Mouse (Mus musculus): ENCODE data around the gene Manf. TPM values are rescaled to one million over a fixed set of nuclear protein-coding genes. Genes with fewer than 3 reads are reported as not detected.
A peak's percentile ranks its signal among the peaks of the same experiment; 100 is the strongest.

Manf gene
- polyA plus RNA-seq, 1 experiment from 2014 or later: 140 TPM

DNA sequence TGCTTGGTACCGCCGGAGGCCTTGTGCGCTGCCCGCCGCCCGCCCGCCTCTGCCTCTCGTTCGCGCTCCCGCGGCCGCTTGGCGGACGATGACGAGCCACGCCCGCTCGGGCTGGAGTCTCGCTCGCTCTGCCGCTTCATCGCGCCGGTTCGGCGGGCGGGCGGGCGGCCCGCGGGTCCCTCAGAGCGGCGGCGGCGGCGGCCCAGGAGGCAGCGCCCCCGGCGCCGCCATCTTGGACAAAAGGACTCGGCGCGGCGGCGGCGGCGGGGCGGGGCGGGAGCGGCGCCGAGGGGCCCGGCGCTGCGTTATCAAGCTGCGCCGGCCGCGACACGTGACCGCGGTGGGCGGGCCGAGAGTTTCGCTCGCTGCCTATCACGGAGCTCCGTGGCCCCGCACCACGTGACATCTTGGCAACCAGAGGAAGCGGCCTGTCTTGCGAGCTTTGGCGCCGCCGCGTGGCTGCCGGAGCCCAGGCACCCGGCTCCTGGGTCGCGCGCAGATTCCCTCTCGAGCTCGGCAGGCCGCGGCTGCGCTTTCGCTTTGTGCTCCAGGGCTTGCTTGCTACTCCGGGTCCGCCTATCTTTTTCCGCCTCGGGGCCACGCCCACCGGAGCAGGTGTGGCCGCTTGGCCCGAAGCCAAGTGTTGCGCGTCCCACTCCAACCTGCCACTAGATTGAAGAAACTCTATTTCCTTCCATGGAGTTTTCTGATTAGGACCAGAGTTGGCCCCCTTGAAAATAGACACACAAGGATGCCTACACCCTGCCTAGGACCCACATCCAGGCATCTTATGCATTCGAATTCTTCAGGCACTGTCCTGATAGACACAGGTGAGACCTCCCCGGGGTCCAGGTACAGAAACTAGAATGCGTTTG is 4.7 kb downstream of the Manf start, which contains the start of gene Rbm15b:
Gene Rbm15b, minus strand, starts transcription at position 601 of the 875 bp plus-strand sequence.
- peak; percentile 73 for ATAC-seq (ENCODE audit: low read depth)
- Histone ChIP-seq H3K4me3 (ENCODE audit: low read depth, low read length) (peak within 1 kb of the TSS; percentile 93), H3K4me2 (ENCODE audit: low read depth, low read length) (peak within 1 kb of the TSS; percentile 96), H3K9ac (ENCODE audit: low read depth, low read length) (peak within 1 kb of the TSS; percentile 92), H3K27me3 (ENCODE audit: control insufficient read depth, insufficient read depth, low read depth, low read length) (no peaks in the 10 kb centered on the region), H3K4me1 (ENCODE audit: control insufficient read depth, low read depth, low read length) (peaks cover 63% of the 10 kb centered on the region), H3K36me3 (ENCODE audit: control insufficient read depth, insufficient read depth) (peaks cover 37% of the 10 kb centered on the region), H3K27ac (ENCODE audit: low read length) (peak within 1 kb of the TSS; percentile 97), H3K9me3 (replicated peaks; ENCODE audit: control insufficient read depth, low read length) (no peaks in the 10 kb centered on the region)
- WGBS (ENCODE audit: insufficient replicate concordance): 2% methylated on average over 88 of the region's 101 CpGs

- Histone ChIP-seq H3K9me3 (replicated peaks; ENCODE audit: control insufficient read depth, low read length) (no peaks in the 10 kb centered on the region), H3K4me3 (ENCODE audit: low read depth, low read length) (peak overlapping the region; percentile 93), H3K4me1 (ENCODE audit: control insufficient read depth, low read depth, low read length) (peaks cover 63% of the 10 kb centered on the region), H3K27me3 (ENCODE audit: control insufficient read depth, insufficient read depth, low read depth, low read length) (no peaks in the 10 kb centered on the region), H3K4me2 (ENCODE audit: low read depth, low read length) (peak overlapping the region; percentile 96), H3K36me3 (ENCODE audit: control insufficient read depth, insufficient read depth) (peaks cover 41% of the 10 kb centered on the region), H3K9ac (ENCODE audit: low read depth, low read length) (peak overlapping the region; percentile 92), H3K27ac (ENCODE audit: low read length) (peak overlapping the region; percentile 97)
- peak; percentile 10 for ATAC-seq (ENCODE audit: low read depth)
- whole genome bisulfite sequencing (ENCODE audit: insufficient replicate concordance): under 1% methylated on average over 98 of the region's 107 CpGs
Observed at GRCm38 (mm10) chr9:106885901-106886731, 5.7 kb downstream of the Manf start.

DNA sequence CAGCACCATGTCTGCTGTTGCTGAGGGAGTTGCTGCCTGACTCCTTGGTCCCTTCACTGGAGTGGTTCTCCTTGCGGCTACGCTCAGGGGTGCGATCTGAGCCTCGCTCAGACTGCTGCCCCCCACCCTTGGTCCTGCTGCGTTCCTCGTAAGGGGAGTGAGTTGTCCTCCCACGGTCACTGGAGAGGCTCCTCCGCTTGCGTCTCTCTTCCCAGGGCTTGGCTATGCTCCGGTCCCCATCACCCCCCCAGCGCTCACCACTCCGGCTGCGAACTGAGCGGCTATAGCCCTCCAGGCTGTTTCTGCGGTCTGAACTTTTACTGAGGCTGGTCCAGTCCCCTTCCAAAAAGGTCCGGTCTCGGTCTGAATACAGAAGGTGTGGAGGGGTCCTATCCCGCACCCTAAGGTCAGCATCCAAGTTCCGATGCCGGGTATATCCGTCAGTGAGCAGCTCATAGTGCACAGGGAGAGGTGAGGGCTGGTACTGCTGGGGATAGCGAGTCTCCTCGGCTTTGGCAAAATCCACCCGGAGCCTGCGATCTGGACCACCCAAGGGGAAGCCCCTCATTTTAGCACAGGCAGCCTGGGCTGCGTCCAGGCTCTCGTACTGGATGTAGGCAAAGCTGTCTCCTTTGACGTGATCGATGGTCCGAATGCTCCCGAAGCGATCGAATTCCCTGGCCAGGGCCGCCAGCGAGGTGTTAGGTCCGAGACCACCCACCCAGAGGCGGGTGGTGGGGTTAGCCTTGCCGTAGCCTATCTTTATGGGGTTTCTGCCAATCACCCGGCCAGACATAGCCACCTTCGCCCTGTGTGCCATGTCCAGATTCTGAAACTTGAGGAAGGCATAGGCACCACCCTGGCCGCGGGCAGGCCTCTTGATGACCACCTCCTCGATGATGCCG is 6.5 kb downstream of the Manf start:
- Histone ChIP-seq H3K36me3 (ENCODE audit: control insufficient read depth, insufficient read depth) (peaks cover 38% of the 10 kb centered on the region), H3K9me3 (replicated peaks; ENCODE audit: control insufficient read depth, low read length) (no peaks in the 10 kb centered on the region), H3K4me1 (ENCODE audit: control insufficient read depth, low read depth, low read length) (peaks cover 56% of the 10 kb centered on the region), H3K27ac (ENCODE audit: low read length) (no peak overlapping the region), H3K4me3 (ENCODE audit: low read depth, low read length) (peak overlapping the region; percentile 93), H3K9ac (ENCODE audit: low read depth, low read length) (peak overlapping the region; percentile 92), H3K4me2 (ENCODE audit: low read depth, low read length) (peak overlapping the region; percentile 96), H3K27me3 (ENCODE audit: control insufficient read depth, insufficient read depth, low read depth, low read length) (no peaks in the 10 kb centered on the region)
- 46% methylated on average over 44 of the region's 44 CpGs for WGBS (ENCODE audit: insufficient replicate concordance)
- no peak for ATAC-seq (ENCODE audit: low read depth)

GRCm38 (mm10) chr9:106884306-106884705 is 7.5 kb downstream of the Manf start:
- Histone ChIP-seq H3K4me2 (ENCODE audit: low read depth, low read length) (peak overlapping the region; percentile 96), H3K27ac (ENCODE audit: low read length) (no peak overlapping the region), H3K4me1 (ENCODE audit: control insufficient read depth, low read depth, low read length) (peaks cover 48% of the 10 kb centered on the region), H3K9me3 (replicated peaks; ENCODE audit: control insufficient read depth, low read length) (no peaks in the 10 kb centered on the region), H3K4me3 (ENCODE audit: low read depth, low read length) (peak overlapping the region; percentile 93), H3K9ac (ENCODE audit: low read depth, low read length) (peak overlapping the region; percentile 36; the same call in 1 of the 2 replicates), H3K27me3 (ENCODE audit: control insufficient read depth, insufficient read depth, low read depth, low read length) (no peaks in the 10 kb centered on the region), H3K36me3 (ENCODE audit: control insufficient read depth, insufficient read depth) (peaks cover 28% of the 10 kb centered on the region)
- WGBS (ENCODE audit: insufficient replicate concordance): 68% methylated on average over 16 of the region's 16 CpGs
- no peak for ATAC-seq (ENCODE audit: low read depth)

DNA sequence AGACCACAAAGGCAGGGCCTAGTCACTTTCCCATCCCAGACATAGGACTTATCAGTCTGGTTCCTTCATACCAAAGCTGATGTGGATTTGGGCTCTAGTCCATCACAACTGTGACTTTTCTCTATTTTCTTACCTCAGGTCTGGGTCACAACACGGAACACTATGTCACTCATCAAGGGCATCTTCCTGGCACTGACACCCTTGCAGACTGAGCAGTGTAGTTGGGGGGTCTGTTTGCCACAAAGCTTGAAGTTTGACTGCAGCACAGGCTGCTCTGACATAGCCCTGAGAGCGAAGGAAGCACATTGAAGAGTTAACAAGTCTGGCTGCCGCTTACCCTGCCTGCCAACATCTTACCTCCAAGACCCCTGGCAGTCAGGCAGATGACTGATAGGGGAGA is 8.7 kb downstream of the Manf start:
- Histone ChIP-seq H3K4me2 (ENCODE audit: low read depth, low read length) (peak overlapping the region; percentile 11; the same call in 1 of the 2 replicates), H3K36me3 (ENCODE audit: control insufficient read depth, insufficient read depth) (peaks cover 16% of the 10 kb centered on the region), H3K9ac (ENCODE audit: low read depth, low read length) (no peak overlapping the region), H3K27me3 (ENCODE audit: control insufficient read depth, insufficient read depth, low read depth, low read length) (no peaks in the 10 kb centered on the region), H3K4me1 (ENCODE audit: control insufficient read depth, low read depth, low read length) (peaks cover 36% of the 10 kb centered on the region), H3K9me3 (replicated peaks; ENCODE audit: control insufficient read depth, low read length) (no peaks in the 10 kb centered on the region), H3K27ac (ENCODE audit: low read length) (peak overlapping the region; percentile 7; the same call in 1 of the 2 replicates), H3K4me3 (ENCODE audit: low read depth, low read length) (no peak overlapping the region)
- no peak for ATAC-seq (ENCODE audit: low read depth)
- WGBS (ENCODE audit: insufficient replicate concordance): 75% methylated on average over 3 of the region's 3 CpGs

GRCm38 (mm10) chr9:106882176-106882575 is 9.6 kb downstream of the Manf start:
- no peaks in the 10 kb centered on the region for H3K9me3 ChIP-seq (replicated peaks; ENCODE audit: control insufficient read depth, low read length)
- H3K9ac ChIP-seq (ENCODE audit: low read depth, low read length): no peak overlapping the region
- peaks cover 28% of the 10 kb centered on the region for H3K4me1 ChIP-seq (ENCODE audit: control insufficient read depth, low read depth, low read length)
- no peak overlapping the region for H3K4me3 ChIP-seq (ENCODE audit: low read depth, low read length)
- WGBS (ENCODE audit: insufficient replicate concordance): 57% methylated on average over 4 of the region's 4 CpGs
- H3K27me3 ChIP-seq (ENCODE audit: control insufficient read depth, insufficient read depth, low read depth, low read length): no peaks in the 10 kb centered on the region
- H3K4me2 ChIP-seq (ENCODE audit: low read depth, low read length): no peak overlapping the region
- ATAC-seq (ENCODE audit: low read depth): no peak
- H3K27ac ChIP-seq (ENCODE audit: low read length): no peak overlapping the region
- H3K36me3 ChIP-seq (ENCODE audit: control insufficient read depth, insufficient read depth): peaks cover 14% of the 10 kb centered on the region

DNA sequence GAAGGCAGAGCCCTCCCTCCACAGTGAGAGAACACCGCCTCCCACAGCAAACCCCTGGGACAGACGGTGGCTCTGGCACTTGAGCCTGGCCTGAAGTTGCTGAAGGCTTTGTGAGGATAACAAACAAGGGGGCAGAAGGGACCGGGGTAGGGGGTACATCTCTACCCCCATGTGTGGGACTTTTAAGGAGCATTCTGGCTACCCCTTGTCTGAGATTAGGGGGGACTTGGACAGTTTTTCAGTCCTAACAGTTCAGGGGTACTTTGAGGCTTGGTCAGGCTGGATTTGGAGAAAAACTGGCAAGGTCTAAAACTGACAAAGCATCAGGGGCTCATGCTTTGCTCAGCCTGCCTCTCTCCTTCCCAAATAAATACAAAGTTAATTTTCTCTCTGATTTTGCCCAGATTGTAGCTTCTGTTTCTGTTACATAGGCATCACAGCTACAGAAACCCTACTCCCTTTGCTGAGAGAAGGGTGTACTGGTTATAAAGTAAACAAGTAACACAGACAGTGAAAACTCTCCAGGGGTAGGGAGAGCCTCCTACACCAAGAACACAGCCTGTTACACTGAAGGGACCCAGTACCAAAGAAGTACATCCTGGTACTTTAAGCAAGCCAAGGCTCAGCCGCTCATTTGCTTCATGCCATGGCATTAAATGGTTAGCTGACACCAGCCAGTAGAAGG is 10.6 kb downstream of the Manf start:
- H3K36me3 ChIP-seq (ENCODE audit: control insufficient read depth, insufficient read depth): peaks cover 20% of the 10 kb centered on the region
- H3K27ac ChIP-seq (ENCODE audit: low read length): no peak overlapping the region
- peaks cover 28% of the 10 kb centered on the region for H3K4me1 ChIP-seq (ENCODE audit: control insufficient read depth, low read depth, low read length)
- H3K9ac ChIP-seq (ENCODE audit: low read depth, low read length): no peak overlapping the region
- no peaks in the 10 kb centered on the region for H3K9me3 ChIP-seq (replicated peaks; ENCODE audit: control insufficient read depth, low read length)
- H3K4me3 ChIP-seq (ENCODE audit: low read depth, low read length): no peak overlapping the region
- no peak for ATAC-seq (ENCODE audit: low read depth)
- no peak overlapping the region for H3K4me2 ChIP-seq (ENCODE audit: low read depth, low read length)
- 70% methylated on average over 4 of the region's 4 CpGs for WGBS (ENCODE audit: insufficient replicate concordance)
- no peaks in the 10 kb centered on the region for H3K27me3 ChIP-seq (ENCODE audit: control insufficient read depth, insufficient read depth, low read depth, low read length)

GRCm38 (mm10) chr9:106879471-106879870 is 12.3 kb downstream of the Manf start:
- WGBS (ENCODE audit: insufficient replicate concordance): 67% methylated on average over 4 of the region's 4 CpGs
- H3K4me2 ChIP-seq (ENCODE audit: low read depth, low read length): no peak overlapping the region
- H3K36me3 ChIP-seq (ENCODE audit: control insufficient read depth, insufficient read depth): peaks cover 26% of the 10 kb centered on the region
- H3K9me3 ChIP-seq (replicated peaks; ENCODE audit: control insufficient read depth, low read length): no peaks in the 10 kb centered on the region
- H3K4me3 ChIP-seq (ENCODE audit: low read depth, low read length): no peak overlapping the region
- no peaks in the 10 kb centered on the region for H3K27me3 ChIP-seq (ENCODE audit: control insufficient read depth, insufficient read depth, low read depth, low read length)
- peaks cover 13% of the 10 kb centered on the region for H3K4me1 ChIP-seq (ENCODE audit: control insufficient read depth, low read depth, low read length)
- H3K27ac ChIP-seq (ENCODE audit: low read length): no peak overlapping the region
- H3K9ac ChIP-seq (ENCODE audit: low read depth, low read length): no peak overlapping the region
- ATAC-seq (ENCODE audit: low read depth): no peak

Data from liver, embryonic 16.5 days (tissue).